Mouse (Mus musculus) adrenal gland, postnatal 25 days (tissue): ENCODE measurements around the gene Cd80. TPM values are rescaled to one million over a fixed set of nuclear protein-coding genes. Genes with fewer than 3 reads are reported as not detected.

Experiments used
- DNase-seq: peaks from one replicate; pipeline ENCODE4 v3.0.0; 2021; ENCODE audit warnings: mixed read lengths
- total RNA-seq: library from RNA; stranded (reverse); gene quantifications from 2 replicates; pipeline ENCODE4 v1.2.3, GENCODE M21; 2021

Gene Cd80
- total RNA-seq, 1 experiment from 2014 or later = 0.67 TPM

DNA sequence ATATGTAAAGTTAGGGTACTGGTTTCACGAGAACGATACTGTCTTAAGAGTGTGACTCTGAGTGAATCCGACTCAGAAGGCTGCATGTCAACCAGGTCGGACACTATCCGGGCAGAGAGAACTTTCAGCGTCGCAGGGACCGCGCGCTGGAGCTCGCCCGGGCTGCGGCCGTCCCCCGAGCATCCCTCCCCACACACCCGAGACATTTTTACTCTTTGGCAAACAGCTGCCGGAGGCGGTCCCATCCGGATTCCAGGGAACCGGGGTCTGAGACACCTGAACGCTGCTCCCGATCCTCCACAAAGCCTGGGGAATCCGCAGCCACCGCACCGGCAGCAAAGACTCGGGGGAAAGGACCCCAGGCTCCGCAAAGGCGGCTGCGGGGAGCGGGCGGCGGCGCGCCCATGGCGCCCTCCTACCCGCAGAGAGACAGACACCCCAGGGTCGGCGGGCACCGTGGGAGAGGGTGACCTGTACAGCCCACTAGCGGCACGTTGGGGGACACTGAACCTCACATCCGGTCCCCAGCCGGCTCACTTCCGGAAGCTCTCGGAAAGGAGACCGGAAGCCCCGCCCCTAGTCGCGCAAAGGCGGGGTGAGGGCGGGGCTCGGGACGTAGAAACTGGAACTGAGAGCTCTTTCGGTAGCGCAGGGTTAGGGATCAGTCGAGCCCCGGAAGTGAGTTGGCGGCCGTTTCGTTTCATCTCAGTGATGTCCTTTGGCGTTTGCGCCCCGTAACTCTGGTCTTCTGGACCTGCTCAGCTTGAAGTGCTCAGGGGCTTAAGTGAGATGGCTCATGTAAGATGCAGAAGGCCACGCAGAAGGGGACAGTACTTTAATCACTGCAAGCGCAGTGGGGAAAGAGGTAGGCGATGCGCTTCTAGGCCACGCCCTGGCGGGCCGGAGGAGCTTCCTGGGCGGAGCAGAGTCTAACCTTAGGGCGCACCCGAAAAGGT lies 67.0 kb downstream of the Cd80 start, which contains the start of gene Timmdc1:
TSS of gene Timmdc1 (minus strand) at position 535 of the 956 bp plus-strand sequence.
- DNase-seq = peak; percentile 96

GRCm38 (mm10) chr16:38526264-38526663 lies 70.9 kb downstream of the Cd80 start:
- DNase-seq = no peak

DNA sequence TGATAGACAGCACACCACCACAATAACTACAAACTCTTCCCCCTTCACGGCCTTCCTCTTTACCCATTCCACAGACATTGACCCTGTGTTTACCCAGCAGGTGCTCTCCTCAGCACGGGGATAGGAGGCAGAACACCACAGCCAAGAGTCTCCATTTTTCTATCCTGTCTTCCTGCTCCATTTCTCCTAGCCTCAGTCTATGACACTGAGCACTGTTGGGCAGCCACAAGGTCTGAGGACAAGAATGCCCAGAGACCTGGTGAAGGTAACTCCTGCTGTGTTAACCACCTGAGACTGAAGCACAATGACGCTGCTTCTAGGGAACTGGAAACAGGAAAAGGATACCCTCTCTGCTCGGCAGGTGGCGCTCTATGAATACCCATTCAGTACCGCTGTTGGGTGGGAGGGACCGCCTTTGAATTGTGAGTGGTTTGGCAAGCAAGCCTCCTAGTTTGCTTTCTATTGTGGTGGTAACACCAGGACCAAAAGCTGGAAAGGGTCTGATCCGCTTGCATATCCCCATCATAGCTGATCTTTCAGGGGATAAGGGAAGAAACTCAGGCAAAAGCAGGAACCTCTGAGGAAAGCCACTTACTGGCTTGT lies 81.3 kb downstream of the Cd80 start:
- DNase-seq = peak; percentile 77

DNA sequence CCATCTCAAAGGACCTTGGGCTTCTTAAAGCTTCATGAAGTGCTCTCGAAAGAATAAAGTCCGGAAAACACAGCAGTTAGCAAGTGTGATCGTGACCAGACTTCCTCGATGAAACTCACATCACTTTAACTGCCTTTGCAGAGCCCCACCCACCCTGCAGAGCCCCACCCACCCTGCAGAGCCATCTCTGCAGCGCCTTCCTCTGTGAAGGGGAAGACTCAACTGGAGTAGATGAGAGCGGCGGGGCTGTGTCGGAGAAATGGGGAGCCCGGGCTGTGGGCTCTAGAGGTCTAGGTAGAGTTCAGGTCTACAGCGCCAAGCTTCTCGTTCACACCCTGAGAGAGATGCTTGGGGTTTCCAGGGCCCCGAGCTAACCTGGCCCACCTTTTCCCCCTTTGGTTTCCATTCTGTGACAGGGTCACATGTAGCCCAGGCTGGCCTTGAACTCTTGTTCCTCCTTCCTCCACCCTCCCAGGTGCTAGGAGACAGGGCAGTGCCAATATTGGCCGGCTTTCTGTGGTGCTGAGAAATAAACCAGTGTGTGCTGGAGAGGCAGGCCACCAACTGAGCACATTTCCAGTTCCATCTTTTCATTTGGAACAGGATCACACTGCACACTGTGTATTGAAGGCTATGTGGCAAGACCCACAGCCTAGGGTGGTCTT lies 83.5 kb downstream of the Cd80 start:
- no peak for DNase-seq

Other genes starting within 250 kb of the Cd80 start
- not detected in 2 replicates for gene Nr1i2, start 160.7 kb upstream of the Cd80 start, total RNA-seq
- gene Maats1, start 113.4 kb upstream of the Cd80 start, total RNA-seq = 0.36 and 0.48 TPM in 2 replicates
- gene Cox17, start 108.6 kb upstream of the Cd80 start, total RNA-seq = 271 and 273 TPM in 2 replicates
- gene Gm21987, start 108.5 kb upstream of the Cd80 start, total RNA-seq = not detected in 2 replicates
- gene Popdc2, start 93.4 kb upstream of the Cd80 start, total RNA-seq = 1.5 TPM in 2 replicates
- 30.8 and 37.4 TPM in 2 replicates for gene Pla1a, start 22.4 kb upstream of the Cd80 start, total RNA-seq
- 44.3 and 52.0 TPM in 2 replicates for gene Adprh, start 2.9 kb upstream of the Cd80 start, total RNA-seq
- gene Timmdc1, start 67.1 kb downstream of the Cd80 start, total RNA-seq = 39.1 and 44.3 TPM in 2 replicates
- 29.6 and 34.0 TPM in 2 replicates for gene Poglut1, start 94.7 kb downstream of the Cd80 start, total RNA-seq
- 74.4 and 80.8 TPM in 2 replicates for gene Tmem39a, start 103.1 kb downstream of the Cd80 start, total RNA-seq